Mouse (Mus musculus) cerebellum, postnatal 10 days (tissue): ENCODE measurements around the gene Gm20604.

Experiments
- DNase-seq, 2 experiments: peaks; one replicate each; pipeline ENCODE4 v3.0.0; 2021; ENCODE audit warnings: mixed read lengths in 2 of 2

Gene Gm20604

DNA sequence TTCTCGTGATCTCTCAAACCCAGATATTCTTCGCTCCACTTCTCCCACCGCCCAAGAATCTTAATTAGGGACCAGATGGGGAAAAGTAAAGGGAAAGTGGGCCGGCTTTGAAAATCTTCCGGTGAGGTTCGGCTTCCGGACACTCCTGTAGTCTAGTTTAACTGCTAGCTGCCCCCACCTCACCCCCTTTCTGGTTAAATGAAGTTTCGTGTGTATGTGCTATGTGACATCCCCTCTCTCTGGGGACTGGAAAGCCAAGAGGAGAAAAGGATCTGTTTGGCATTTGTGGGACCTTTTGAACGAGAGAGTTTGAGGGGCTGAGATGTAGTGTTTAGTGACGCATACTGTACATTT is at the start of gene Gm20604:
TSS of gene Gm20604 (minus strand) at position 270 of the 354 bp plus-strand sequence.
- no peak for DNase-seq

DNA sequence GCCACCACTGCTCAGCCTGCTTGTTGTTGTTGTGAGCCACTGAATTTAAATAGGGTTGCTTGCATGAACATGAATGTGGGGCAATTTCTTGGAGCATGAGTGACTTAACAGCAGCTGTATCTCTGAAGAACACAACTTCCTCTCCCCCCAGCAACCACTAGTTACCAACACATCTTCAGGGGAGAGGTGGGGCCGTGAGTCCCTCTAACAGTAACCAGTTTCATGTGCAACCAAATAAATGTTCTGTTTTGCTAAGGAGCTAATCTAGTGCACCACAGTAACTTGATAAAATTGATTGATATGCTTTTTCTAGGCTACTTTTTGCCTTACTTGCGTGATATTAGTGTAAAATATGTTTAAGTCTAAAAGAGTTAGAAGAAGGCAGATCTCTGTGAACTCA is 41.1 kb upstream of the Gm20604 start:
- no peak for DNase-seq

DNA sequence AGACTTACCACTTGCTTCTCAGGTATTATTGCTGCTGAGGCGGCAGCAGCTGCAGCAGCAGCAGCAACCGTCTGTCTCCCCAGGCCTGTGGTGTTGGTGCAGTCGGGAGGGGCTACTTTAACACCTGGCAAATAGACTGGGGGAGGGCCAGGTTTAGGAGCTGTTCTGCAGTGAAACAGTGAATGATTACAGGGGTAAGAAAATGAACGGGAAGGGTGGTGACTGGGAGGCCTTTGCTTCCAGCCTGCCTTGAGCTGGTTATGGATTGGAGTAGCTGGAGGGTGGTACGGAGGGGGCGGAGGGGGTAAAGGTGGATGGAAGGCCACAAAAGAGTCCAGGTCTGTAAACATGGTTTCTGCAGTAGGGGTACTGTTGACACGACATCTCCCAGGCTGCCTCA is 29.5 kb upstream of the Gm20604 start:
- DNase-seq: no peak

DNA sequence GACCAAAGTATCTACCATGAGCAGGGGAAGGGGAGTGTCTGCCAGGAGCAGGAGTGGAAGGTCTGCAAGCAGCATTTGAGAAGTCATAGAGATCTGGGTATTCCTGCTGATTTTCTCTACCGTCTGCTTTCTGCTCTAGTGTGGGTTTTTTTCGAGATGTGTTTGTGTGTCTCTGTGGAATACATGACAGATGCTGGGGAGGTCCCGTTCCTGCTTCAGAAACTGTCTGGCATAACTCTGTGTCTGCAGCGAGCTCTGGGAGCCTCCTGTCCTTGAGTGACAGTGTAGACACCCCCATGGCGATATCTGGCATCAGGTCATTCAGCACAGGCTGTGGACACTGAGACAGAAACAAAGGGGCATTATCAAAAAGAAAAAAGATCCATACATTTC is 27.1 kb upstream of the Gm20604 start:
- DNase-seq: peak; percentile 34 to 39

DNA sequence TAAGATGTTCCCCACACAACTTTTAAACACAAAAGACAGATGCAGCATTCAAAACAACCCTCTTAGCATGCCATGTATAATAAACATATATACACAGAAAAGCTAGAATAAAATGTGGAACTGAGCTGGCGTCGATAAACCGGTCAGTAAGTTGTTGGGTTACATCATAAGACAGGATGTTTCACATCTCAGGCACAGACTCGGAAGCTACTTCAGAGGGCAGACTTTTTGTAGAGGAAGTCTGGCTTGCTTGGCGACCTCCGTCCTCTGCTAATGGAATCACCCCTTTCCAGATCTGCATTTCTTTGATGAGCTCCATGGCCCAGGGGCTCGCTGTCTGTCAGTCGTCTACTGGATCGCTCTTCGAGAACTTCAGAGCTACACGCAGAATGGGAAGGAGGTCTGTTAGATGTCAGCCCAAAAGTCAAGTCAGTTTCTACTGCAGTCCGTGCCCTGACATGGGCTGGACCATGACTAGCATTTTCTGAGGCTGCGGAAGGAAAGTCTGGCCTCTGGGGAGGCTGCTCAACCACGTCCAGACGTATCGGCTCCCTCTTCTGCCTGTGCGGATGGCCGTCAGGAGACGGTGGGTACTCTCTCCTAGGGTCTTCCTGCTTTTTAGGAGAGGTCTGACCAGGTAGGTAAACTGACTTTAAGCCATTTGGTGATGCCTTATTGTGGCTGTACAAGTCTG is 26.6 kb upstream of the Gm20604 start:
- DNase-seq: no peak

DNA sequence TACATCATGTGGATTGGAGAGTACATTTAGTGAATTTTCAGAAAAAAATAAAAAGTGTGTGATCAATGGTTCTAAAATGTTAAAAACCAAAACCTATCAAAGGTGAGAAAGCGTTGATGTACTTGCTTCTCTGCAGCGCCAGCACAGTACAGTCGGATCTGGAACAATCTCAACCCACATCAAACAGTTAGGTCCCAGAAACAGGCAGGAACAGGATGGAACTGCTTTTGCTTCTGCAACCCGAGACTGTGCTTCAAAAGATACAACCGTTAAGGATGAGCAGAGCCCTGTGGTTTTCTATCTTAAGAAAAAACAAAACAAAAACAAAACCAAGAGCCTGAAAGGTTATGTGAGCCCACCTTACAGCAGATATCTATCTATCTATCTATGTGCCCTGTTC is 24.4 kb upstream of the Gm20604 start:
- no peak for DNase-seq

DNA sequence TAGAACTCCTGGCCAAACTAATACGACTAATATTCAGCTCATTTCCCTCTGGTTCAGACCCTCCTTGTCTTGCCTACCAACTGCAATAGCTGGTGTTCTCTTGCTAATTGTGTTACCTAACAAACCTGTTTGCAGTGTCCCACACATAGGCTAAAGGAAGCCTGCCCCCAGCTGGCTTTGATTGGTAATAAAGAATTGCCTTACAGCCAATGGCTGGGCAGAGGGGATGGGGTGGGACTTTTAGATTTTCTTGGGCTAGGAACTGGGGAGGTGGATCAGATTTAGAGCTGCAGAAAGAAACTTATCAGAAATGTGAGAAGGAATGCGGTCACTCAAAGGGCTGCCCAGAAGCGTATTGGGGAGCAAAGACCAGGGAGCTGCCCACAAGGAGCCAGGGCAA is 21.0 kb upstream of the Gm20604 start:
- DNase-seq: peak; percentile 25 to 39

DNA sequence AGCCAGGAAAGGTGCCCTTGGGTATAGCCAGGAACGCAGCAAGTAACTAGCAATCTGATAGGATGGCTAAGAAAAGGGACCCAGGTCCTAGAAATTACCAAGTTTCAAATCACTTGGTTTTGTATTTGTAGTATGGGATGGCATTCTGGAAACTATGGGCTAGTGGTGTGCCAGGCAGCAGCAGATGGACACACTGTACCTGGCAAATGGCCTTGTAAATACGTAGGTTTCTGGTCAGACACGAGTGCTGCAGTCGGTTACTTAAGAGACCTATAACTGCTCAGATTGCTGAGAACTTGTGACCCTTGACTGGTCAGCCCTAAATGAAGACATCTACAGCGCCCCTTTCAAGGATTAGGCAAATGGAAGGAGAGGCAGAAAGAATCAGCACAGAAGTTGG is 19.7 kb upstream of the Gm20604 start:
- peak; percentile 29 to 40 for DNase-seq

DNA sequence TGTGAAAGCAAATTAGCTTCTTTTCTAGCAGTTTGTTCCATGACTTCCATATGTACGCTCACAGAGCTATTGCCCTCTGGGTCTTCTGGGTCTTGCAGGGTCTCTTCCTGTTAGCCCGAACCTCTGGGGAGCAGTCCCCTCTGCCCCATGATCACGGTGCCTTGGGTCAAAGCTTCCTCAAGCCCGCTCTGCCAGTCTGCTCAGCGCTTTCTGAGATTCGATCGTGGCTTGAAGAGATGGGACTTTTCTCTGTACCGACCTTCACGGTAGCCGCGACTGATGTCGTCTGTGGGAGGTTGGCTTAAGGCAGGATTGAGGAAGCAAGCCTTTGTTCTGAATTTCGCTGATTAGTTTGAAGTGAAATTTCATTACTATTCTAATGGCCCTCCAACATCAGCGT is 17.6 kb upstream of the Gm20604 start:
- no peak for DNase-seq

DNA sequence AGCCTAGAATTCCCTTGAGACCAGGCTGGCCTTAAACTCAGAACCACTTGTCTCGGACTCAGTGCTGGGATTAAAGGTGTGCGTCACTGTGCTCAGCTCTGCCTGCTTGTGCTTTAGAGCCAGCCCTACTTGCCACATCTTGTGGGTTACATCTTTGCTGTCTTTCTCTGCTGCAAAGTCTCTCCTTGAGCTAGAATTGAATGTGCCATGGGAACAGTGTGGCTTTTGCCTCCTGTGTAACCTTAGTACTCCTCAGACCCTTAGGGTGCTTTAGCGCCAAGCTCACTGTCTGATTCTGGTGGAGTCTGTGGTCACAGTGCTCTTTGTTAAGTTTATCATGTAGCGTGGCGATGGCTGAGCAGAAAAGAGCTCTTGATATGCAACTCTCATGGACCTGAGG is 14.2 kb upstream of the Gm20604 start:
- DNase-seq: no peak

DNA sequence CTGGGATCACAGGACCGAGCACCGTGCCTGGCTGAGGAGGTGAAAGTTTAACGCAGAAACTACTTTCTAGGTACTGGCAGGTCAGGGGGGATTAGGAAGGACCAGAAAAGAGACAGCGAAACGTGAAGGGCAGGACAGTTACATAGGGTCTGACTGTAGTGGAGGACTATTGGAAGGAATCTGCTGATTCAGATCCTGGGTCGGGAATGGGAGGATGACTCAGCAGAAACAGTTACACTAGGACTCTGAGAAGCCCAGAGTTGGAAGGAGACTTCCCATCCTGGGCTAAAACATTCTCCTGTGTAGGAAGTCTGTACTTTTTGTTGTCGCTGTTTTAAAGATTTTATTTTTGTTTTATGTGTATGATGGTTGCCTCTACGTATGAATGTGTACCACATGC is 13.1 kb upstream of the Gm20604 start:
- DNase-seq: no peak

DNA sequence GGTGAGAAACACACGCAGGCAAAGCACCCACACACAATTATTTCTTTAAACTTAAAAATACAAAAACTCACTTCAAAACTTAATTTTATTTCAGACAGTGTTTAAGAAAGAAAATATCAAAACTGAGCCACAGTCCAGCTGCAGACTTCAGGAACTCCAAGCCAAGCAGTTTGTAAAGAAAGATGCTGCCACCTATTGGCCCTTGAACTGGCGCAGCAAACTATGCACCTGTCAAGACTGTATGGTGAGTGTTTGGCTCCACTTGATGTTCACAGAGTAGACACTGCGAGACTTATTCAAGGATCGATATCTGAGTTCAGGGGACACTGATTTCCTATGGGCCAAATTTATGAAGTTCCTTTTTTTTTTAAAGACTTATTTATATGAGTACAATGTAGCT is 10.5 kb upstream of the Gm20604 start:
- DNase-seq: peak in 1 of 2 experiments; percentile 20

DNA sequence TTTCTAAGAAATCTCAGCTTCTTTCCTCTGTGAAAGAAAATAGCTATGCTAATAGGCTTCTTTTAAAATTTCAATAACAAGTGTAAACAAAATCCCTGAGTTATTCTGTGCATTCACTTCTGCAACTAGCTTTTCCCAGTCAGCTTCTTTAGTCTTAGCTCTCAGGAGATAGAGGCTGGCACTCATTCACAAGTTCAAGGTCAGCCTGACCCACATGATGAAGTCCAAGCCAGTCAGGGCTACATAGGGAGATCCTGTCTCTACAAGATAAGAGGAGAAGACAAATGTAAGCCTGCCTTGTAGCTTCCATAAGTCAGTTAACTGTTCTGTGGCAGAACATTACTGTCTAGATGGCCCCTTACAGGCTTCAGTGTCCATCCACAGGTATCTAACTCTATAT is 5.2 kb upstream of the Gm20604 start:
- DNase-seq: no peak

DNA sequence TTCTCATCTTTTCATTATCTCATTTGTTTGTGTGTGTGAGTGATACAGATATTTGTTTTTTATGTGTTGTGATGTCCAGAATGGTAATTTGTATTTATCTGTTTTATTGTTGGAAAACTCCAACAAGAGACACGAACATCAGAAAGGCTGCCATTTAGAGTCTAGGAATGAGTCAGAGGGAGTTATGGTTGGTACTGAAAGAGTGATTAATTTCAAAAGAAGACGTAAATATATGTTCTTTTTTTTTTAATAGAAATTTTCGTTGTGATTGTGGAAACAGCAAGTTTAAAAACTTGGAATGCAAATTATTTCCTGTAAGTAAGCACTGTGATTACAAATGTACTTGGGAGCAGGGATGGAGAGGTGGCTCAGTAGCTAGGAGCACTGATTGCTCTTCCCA is 3.2 kb upstream of the Gm20604 start:
- no peak for DNase-seq

DNA sequence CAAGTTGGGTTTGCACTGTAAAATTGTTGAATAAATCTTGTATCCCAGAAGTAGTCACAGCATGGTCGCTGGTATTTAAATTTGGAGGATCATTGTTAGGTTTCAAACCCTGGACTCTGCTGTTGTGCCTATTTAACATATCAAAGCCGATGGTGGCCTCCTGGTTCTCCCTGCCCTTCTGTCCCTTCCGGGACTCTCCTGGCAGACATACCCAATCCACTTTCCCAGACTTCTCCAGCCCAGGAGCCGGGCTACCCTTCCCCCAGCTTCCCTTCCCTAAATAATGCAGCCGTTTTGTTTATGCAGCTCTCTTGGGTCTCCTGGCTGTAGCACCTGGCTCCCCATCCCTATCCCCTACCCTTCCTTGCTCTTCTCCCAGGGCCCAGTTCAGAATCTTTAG is 464 bp upstream of the Gm20604 start:
- peak in 1 of 2 experiments; percentile 25 for DNase-seq

DNA sequence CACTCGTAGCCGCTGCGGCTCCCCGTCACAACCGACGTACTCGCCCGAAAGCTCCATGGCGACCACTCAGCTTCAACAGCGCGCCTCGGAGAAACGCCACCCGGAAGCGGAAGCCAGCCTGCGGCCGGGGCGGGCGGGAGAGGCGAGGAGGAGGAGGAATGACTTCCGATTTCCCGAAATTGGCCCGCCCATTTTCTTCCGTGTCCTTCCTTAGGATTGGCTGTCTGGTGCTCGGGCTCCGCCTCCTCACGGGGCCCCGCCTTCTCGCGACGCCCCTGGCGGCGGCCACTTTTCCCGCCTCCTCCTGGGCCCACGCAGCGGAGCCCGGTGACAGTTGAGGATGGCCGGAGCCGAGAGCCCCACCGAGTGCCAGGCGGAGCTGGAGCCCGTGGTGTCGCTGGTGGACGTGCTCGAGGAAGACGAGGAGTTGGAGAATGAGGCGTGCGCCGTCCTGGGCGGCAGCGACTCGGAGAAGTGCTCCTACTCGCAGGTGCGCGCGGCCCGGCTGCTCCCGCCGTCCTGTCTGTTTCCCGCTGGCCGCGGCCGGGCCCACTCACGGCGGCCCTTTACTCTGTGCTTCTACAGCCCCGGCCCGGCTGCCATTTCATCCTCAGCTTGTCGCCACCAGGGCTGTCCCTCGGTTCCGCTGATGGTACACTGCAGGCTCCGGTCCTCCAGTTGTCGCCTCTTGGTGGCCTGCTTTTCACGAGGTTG is 626 bp downstream of the Gm20604 start, which contains the start of the genes Gm28051, Gon7 and Ubr7:
TSS of gene Gm28051 (minus strand) at position 77 of the 714 bp plus-strand sequence.
TSS of gene Gon7 (minus strand) at position 115 of the 714 bp plus-strand sequence.
TSS of gene Ubr7 (plus strand) at position 279 of the 714 bp plus-strand sequence.
- DNase-seq: peak; percentile 98

DNA sequence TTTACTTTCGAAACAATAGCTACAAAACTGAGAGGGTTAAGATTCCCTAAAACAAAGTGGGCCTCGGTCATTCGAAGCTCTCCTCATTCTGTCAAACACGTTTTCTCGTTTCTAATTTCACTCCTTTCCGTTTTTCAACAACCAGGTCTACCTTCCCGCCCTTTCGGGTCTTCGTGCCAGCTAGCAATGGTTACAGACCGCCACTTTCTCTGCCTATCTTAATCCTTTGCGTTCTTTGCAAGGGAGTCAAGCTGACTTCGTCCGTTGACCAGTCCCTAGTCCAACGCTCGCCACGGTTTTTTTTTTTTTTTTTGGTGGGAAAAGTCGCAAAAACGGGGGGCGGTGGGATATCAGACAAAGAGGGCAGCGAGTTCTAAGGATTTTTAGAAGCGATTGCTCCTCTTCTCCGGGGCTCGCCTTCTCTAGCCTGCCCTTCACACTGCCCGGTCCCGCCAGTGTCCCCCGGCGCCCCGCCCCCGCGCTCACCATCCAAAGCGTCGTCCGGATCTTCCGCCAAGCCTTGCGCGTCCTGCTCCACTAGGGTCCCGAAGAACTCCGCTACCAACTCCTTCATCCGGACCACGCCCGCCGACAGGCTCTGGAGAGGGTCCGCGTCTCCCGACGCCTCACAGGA is 1.3 kb downstream of the Gm20604 start:
- DNase-seq: no peak

DNA sequence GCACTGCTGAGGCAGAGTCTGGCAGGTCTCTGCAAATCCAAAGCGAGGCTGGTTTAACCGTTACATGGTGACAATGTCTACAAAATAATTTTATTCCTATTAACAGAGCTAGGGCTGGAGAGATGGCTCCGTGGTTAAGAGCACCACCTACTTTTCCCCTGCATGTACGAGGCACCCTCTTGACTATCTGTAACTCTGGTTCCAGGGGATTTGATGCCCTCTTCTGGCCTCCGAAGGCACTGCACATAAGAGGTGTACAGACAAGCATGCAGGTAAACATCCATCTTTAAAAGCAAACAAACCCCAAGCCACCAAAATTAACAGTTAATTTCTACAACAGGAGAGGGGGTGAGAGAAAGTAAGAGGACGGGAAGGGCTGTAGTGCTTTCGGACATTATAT is 2.2 kb downstream of the Gm20604 start:
- DNase-seq: peak; percentile 60 to 68

DNA sequence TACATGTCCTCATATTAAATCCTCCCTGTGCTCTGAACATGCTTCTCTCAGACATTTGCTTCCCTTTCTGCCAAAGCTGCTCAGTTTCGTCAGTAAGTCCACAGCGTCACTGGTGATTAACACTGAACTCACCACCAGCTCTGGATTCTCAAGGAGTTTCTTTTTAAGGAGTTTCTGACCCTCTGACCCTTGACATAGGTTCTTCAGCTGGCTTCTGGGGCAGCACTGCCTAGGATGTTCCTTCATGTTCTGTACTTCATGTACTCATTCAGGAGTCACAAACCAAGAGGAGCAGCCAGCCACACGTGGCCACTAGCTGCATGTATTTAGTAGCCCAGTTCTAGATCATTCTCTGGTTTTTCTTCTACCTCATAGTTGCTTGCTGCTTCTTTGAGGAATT is 10.2 kb downstream of the Gm20604 start:
- no peak for DNase-seq

DNA sequence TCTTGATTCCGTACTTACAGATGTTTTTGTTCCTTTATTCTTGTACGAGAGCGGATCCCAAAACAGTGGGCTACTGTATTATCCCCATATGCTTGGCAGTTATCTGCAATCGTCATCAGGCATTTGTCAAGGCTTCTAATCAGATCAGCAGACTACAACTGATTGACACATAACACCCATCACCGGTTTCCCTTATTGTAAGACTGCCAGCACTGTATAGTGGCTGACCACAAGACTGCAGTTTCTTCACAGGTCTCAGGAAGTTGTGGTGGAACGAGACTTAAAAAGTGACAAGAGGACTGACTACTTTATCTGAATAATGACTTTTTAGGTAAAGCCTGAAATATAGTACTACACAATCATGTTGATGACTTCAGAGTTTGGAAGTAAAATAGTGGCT is 13.6 kb downstream of the Gm20604 start:
- no peak for DNase-seq

DNA sequence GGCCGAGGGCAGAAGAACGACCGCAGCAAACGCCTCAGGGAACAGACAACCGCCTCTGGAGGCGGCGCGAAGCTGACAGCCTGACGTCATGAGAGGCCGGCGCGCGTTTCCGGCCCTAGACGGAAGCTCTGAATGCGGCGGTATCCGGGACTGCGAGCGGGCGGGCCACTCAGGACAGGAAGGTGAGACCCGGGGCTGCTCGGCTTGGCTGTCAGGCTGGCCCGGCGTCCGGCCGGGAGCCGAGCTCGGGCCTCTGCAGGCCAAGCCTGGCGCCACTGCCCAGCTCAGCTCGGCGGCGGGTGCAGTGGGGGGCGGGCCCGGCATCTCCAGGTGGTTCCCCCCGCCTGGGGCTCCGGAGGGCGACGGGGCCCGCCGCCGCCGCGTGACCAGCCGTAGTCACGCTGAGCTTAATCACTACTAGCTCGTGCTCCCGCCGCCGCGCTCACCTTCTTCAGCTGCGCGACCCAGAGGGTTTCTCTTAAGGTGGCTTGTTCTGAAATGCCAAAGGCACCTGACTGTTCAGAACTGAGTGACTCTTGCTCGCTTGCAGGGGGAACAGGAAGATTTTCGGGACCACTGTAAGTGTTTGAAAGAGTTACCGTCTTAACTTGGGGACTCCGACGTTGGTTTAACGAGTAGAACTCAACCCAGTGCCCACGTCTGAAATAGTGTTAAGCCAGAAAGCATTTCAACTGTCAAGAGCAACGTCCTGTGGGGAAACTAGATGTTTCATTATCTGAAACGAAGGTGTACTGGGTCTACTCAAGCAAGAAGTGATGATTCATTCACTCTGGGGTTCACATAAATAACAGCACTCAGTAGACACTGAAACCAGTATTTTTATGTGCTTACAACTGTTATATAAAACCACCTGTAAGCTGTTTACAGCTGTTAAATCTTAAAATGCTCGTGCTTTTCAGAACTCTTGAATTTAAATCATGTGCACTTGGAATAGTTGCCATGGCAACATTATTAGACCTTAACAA is 14.6 kb downstream of the Gm20604 start, which contains the start of the genes Moap1 and Tmem251:
TSS of gene Moap1 (minus strand) at position 73 of the 986 bp plus-strand sequence.
TSS of gene Tmem251 (plus strand) at position 174 of the 986 bp plus-strand sequence.
- DNase-seq: peak; percentile 94

DNA sequence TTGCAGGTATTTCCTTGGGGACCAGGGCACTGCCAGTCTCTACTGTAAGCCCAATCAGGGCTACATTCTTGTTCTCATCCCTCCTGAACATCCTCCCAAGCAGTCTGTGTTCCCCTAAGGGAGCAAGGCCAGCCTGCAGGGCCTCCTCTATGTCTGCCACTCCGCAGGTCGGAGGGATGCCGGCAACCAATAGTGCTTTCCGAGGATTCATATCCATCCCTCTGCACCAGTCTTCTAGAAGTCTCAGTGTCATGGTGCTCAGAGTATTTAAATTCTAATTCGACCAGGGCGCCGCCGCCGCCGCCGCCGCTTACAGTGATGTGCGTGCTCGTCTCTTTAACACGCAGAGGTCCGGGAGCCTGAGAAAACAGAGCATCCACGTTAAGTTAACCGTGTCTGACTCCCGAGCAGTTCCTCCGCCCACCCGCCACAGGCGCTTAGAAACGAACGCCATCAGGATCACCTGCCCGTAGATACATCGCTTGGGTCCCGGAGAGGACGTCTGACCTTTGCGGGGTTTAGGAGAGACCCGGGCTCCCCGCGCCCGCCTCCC is 15.4 kb downstream of the Gm20604 start:
- peak in 1 of 2 experiments; percentile 46 for DNase-seq
